Mouse (Mus musculus): ENCODE results near the gene Cdk14. TPM values are rescaled to one million over a fixed set of nuclear protein-coding genes. Genes with fewer than 3 reads are reported as not detected.

Cdk14 gene
- polyA plus RNA-seq, 1 experiment from 2014 or later, result 10.6 TPM

- Histone ChIP-seq H3K4me3 (ENCODE audit: low read length) (no peak overlapping the region), H3K4me2 (ENCODE audit: low read depth, low read length) (no peak overlapping the region), H3K9me3 (replicated peaks; ENCODE audit: control insufficient read depth, low read length) (peaks cover 3% of the 10 kb centered on the region; the same call in 1 of the 2 replicates), H3K4me1 (ENCODE audit: control insufficient read depth, insufficient read depth, low read length) (no peaks in the 10 kb centered on the region), H3K36me3 (ENCODE audit: control insufficient read depth, insufficient read depth) (0 out of 2 replicates have a peak, but pooled peaks cover 8% of the 10 kb centered on the region), H3K27ac (ENCODE audit: low read length) (no peak overlapping the region), H3K9ac (ENCODE audit: low read length) (no peak overlapping the region), H3K27me3 (ENCODE audit: control insufficient read depth, insufficient read depth, low read length) (no peaks in the 10 kb centered on the region)
- no peak for ATAC-seq (replicated peaks; ENCODE audit: extremely low read depth, insufficient read depth, low FRiP score)
- WGBS, result 52% methylated on average over 4 of the region's 4 CpGs
Measured at GRCm38 (mm10) chr5:4880331-4880730, 539.8 kb downstream of the Cdk14 start.

GRCm38 (mm10) chr5:4878934-4879333 lies 541.2 kb downstream of the Cdk14 start:
- no peak overlapping the region for H3K27ac ChIP-seq (ENCODE audit: low read length)
- no peaks in the 10 kb centered on the region for H3K27me3 ChIP-seq (ENCODE audit: control insufficient read depth, insufficient read depth, low read length)
- WGBS, result 40% methylated on average over 3 of the region's 3 CpGs
- no peaks in the 10 kb centered on the region for H3K4me1 ChIP-seq (ENCODE audit: control insufficient read depth, insufficient read depth, low read length)
- H3K9ac ChIP-seq (ENCODE audit: low read length), result no peak overlapping the region
- no peak for ATAC-seq (replicated peaks; ENCODE audit: extremely low read depth, insufficient read depth, low FRiP score)
- no peak overlapping the region for H3K4me3 ChIP-seq (ENCODE audit: low read length)
- H3K36me3 ChIP-seq (ENCODE audit: control insufficient read depth, insufficient read depth), result 0 out of 2 replicates have a peak, but pooled peaks cover 8% of the 10 kb centered on the region
- H3K9me3 ChIP-seq (replicated peaks; ENCODE audit: control insufficient read depth, low read length), result peaks cover 3% of the 10 kb centered on the region; the same call in 1 of the 2 replicates
- H3K4me2 ChIP-seq (ENCODE audit: low read depth, low read length), result no peak overlapping the region

- ATAC-seq (replicated peaks; ENCODE audit: extremely low read depth, insufficient read depth, low FRiP score), result no peak
- H3K4me1 ChIP-seq (ENCODE audit: control insufficient read depth, insufficient read depth, low read length), result no peaks in the 10 kb centered on the region
- H3K27ac ChIP-seq (ENCODE audit: low read length), result no peak overlapping the region
- peaks cover 3% of the 10 kb centered on the region; the same call in 1 of the 2 replicates for H3K9me3 ChIP-seq (replicated peaks; ENCODE audit: control insufficient read depth, low read length)
- H3K36me3 ChIP-seq (ENCODE audit: control insufficient read depth, insufficient read depth), result 0 out of 2 replicates have a peak, but pooled peaks cover 8% of the 10 kb centered on the region
- H3K9ac ChIP-seq (ENCODE audit: low read length), result no peak overlapping the region
- whole genome bisulfite sequencing, result 74% methylated on average over 4 of the region's 4 CpGs
- no peak overlapping the region for H3K4me3 ChIP-seq (ENCODE audit: low read length)
- H3K27me3 ChIP-seq (ENCODE audit: control insufficient read depth, insufficient read depth, low read length), result no peaks in the 10 kb centered on the region
- H3K4me2 ChIP-seq (ENCODE audit: low read depth, low read length), result no peak overlapping the region
Measured at GRCm38 (mm10) chr5:4877638-4878037, 542.5 kb downstream of the Cdk14 start.

GRCm38 (mm10) chr5:4877131-4877631 lies 542.9 kb downstream of the Cdk14 start:
- Histone ChIP-seq H3K4me3 (ENCODE audit: low read length) (no peak overlapping the region), H3K4me2 (ENCODE audit: low read depth, low read length) (no peak overlapping the region), H3K27me3 (ENCODE audit: control insufficient read depth, insufficient read depth, low read length) (no peaks in the 10 kb centered on the region), H3K4me1 (ENCODE audit: control insufficient read depth, insufficient read depth, low read length) (no peaks in the 10 kb centered on the region), H3K9me3 (replicated peaks; ENCODE audit: control insufficient read depth, low read length) (peaks cover 3% of the 10 kb centered on the region; the same call in 1 of the 2 replicates), H3K9ac (ENCODE audit: low read length) (no peak overlapping the region), H3K36me3 (ENCODE audit: control insufficient read depth, insufficient read depth) (0 out of 2 replicates have a peak, but pooled peaks cover 8% of the 10 kb centered on the region), H3K27ac (ENCODE audit: low read length) (no peak overlapping the region)
- no peak for ATAC-seq (replicated peaks; ENCODE audit: extremely low read depth, insufficient read depth, low FRiP score)
- WGBS, result 56% methylated on average over 5 of the region's 5 CpGs

GRCm38 (mm10) chr5:4876653-4877091 lies 543.4 kb downstream of the Cdk14 start:
- WGBS, result 85% methylated on average over 15 of the region's 15 CpGs
- Histone ChIP-seq H3K27ac (ENCODE audit: low read length) (no peak overlapping the region), H3K36me3 (ENCODE audit: control insufficient read depth, insufficient read depth) (0 out of 2 replicates have a peak, but pooled peaks cover 3% of the 10 kb centered on the region), H3K4me3 (ENCODE audit: low read length) (no peak overlapping the region), H3K4me1 (ENCODE audit: control insufficient read depth, insufficient read depth, low read length) (no peaks in the 10 kb centered on the region), H3K4me2 (ENCODE audit: low read depth, low read length) (no peak overlapping the region), H3K27me3 (ENCODE audit: control insufficient read depth, insufficient read depth, low read length) (no peaks in the 10 kb centered on the region), H3K9me3 (replicated peaks; ENCODE audit: control insufficient read depth, low read length) (peaks cover 3% of the 10 kb centered on the region; the same call in 1 of the 2 replicates), H3K9ac (ENCODE audit: low read length) (no peak overlapping the region)
- no peak for ATAC-seq (replicated peaks; ENCODE audit: extremely low read depth, insufficient read depth, low FRiP score)

- H3K4me3 ChIP-seq (ENCODE audit: low read length), result no peak overlapping the region
- 81% methylated on average over 4 of the region's 4 CpGs for WGBS
- no peaks in the 10 kb centered on the region for H3K9me3 ChIP-seq (replicated peaks; ENCODE audit: control insufficient read depth, low read length)
Measured at GRCm38 (mm10) chr5:4870041-4870726, 549.9 kb downstream of the Cdk14 start.

GRCm38 (mm10) chr5:4868563-4869120 lies 551.5 kb downstream of the Cdk14 start:
- 63% methylated on average over 6 of the region's 6 CpGs for WGBS
- ATAC-seq (replicated peaks; ENCODE audit: extremely low read depth, insufficient read depth, low FRiP score), result no peak
- no peak overlapping the region for H3K4me3 ChIP-seq (ENCODE audit: low read length)

More at GRCm38 (mm10) chr5:4870041-4870726, 549.9 kb downstream of the Cdk14 start:
- H3K27me3 ChIP-seq (ENCODE audit: control insufficient read depth, insufficient read depth, low read length), result no peaks in the 10 kb centered on the region
- no peaks in the 10 kb centered on the region for H3K36me3 ChIP-seq (ENCODE audit: control insufficient read depth, insufficient read depth)
- H3K4me2 ChIP-seq (ENCODE audit: low read depth, low read length), result no peak overlapping the region
- H3K4me1 ChIP-seq (ENCODE audit: control insufficient read depth, insufficient read depth, low read length), result no peaks in the 10 kb centered on the region
- H3K9ac ChIP-seq (ENCODE audit: low read length), result no peak overlapping the region
- ATAC-seq (replicated peaks; ENCODE audit: extremely low read depth, insufficient read depth, low FRiP score), result no peak
- H3K27ac ChIP-seq (ENCODE audit: low read length), result no peak overlapping the region

GRCm38 (mm10) chr5:4867849-4868562 lies 552.1 kb downstream of the Cdk14 start:
- Histone ChIP-seq H3K4me2 (ENCODE audit: low read depth, low read length) (no peak overlapping the region), H3K9me3 (replicated peaks; ENCODE audit: control insufficient read depth, low read length) (no peaks in the 10 kb centered on the region), H3K4me1 (ENCODE audit: control insufficient read depth, insufficient read depth, low read length) (peaks cover 7% of the 10 kb centered on the region), H3K36me3 (ENCODE audit: control insufficient read depth, insufficient read depth) (no peaks in the 10 kb centered on the region), H3K27ac (ENCODE audit: low read length) (no peak overlapping the region), H3K27me3 (ENCODE audit: control insufficient read depth, insufficient read depth, low read length) (no peaks in the 10 kb centered on the region), H3K9ac (ENCODE audit: low read length) (no peak overlapping the region), H3K4me3 (ENCODE audit: low read length) (no peak overlapping the region)
- WGBS, result 82% methylated on average over 6 of the region's 6 CpGs
- no peak for ATAC-seq (replicated peaks; ENCODE audit: extremely low read depth, insufficient read depth, low FRiP score)

More at GRCm38 (mm10) chr5:4868563-4869120, 551.5 kb downstream of the Cdk14 start:
- H3K9me3 ChIP-seq (replicated peaks; ENCODE audit: control insufficient read depth, low read length), result no peaks in the 10 kb centered on the region
- no peak overlapping the region for H3K9ac ChIP-seq (ENCODE audit: low read length)
- H3K27ac ChIP-seq (ENCODE audit: low read length), result no peak overlapping the region
- peaks cover 7% of the 10 kb centered on the region for H3K4me1 ChIP-seq (ENCODE audit: control insufficient read depth, insufficient read depth, low read length)
- H3K36me3 ChIP-seq (ENCODE audit: control insufficient read depth, insufficient read depth), result no peaks in the 10 kb centered on the region
- H3K27me3 ChIP-seq (ENCODE audit: control insufficient read depth, insufficient read depth, low read length), result no peaks in the 10 kb centered on the region
- no peak overlapping the region for H3K4me2 ChIP-seq (ENCODE audit: low read depth, low read length)

Measured in heart, embryonic 16.5 days (tissue).